Mouse (Mus musculus) liver, embryonic 13.5 days (tissue): ENCODE data around the gene Supt6. TPM values are rescaled to one million over a fixed set of nuclear protein-coding genes. Genes with fewer than 3 reads are reported as not detected.
A peak's percentile ranks its signal among the peaks of the same experiment; 100 is the strongest.
"Not testable (repeated sequence)": the region's sequence is repeated elsewhere in the genome, so short reads cannot be mapped to it uniquely, and the experiment has no call there.

Experiments used
- ATAC-seq: fragments of 200-750 bp; cut with Nextera tagmentation; 2 replicates; pipeline ENCODE4 v1.8.0; 2017; ENCODE audit warnings: low read depth, mild to moderate bottlenecking, moderate number of reproducible peaks, moderate library complexity
- DNase-seq: peaks from one replicate; pipeline ENCODE4 v3.0.0; 2022
- H3K27ac ChIP-seq: fragments of 300-500 bp; sonication (generic); 2 replicates; pipeline ENCODE4 v1.5.1; 2015; ENCODE audit warnings: moderate library complexity, mild to moderate bottlenecking, inconsistent platforms
- H3K27me3 ChIP-seq: fragments of 300-500 bp; sonication (generic); 2 replicates; pipeline ENCODE4 v1.6.1; 2015; ENCODE audit warnings: mild to moderate bottlenecking, inconsistent platforms
- H3K36me3 ChIP-seq: fragments of 300-500 bp; sonication (generic); 2 replicates; pipeline ENCODE4 v1.6.1; 2015; ENCODE audit warnings: mild to moderate bottlenecking, inconsistent platforms
- H3K4me1 ChIP-seq: fragments of 300-500 bp; sonication (generic); replicated peaks from 2 replicates; pipeline ENCODE4 v1.6.1; 2015; ENCODE audit warnings: inconsistent platforms
- H3K4me2 ChIP-seq: fragments of 300-500 bp; sonication (generic); 2 replicates; pipeline ENCODE4 v1.6.1; 2015; ENCODE audit warnings: inconsistent platforms, mild to moderate bottlenecking, moderate library complexity
- H3K4me3 ChIP-seq: fragments of 300-500 bp; sonication (generic); replicated peaks from 2 replicates; pipeline ENCODE4 v1.5.1; 2015; ENCODE audit warnings: mild to moderate bottlenecking, inconsistent platforms
- H3K9ac ChIP-seq: fragments of 300-500 bp; sonication (generic); 2 replicates; pipeline ENCODE4 v1.6.1; 2015; ENCODE audit warnings: mild to moderate bottlenecking, inconsistent platforms
- H3K9me3 ChIP-seq: fragments of 300-500 bp; sonication (generic); replicated peaks from 2 replicates; pipeline ENCODE4 v1.6.1; 2016; ENCODE audit warnings: inconsistent platforms
- WGBS: fragments of 180-500 bp; shearing (Covaris S2); methylation state at CpG from one replicate; pipeline ENCODE4 v1.1.7; 2015; ENCODE audit not compliant: insufficient replicate concordance; 5-methylcytosine and 5-hydroxymethylcytosine counted together
- polyA plus RNA-seq: library from polyadenylated mRNA; unstranded; fragments of >200 nt; fragmentation: Nextera tagmentation; extraction: Ambion mirVana; gene quantifications from 2 replicates; pipeline ENCODE4 v1.2.1, GENCODE M21; 2015

Supt6 gene
- polyA plus RNA-seq, 1 experiment from 2014 or later = 9.8 TPM

DNA sequence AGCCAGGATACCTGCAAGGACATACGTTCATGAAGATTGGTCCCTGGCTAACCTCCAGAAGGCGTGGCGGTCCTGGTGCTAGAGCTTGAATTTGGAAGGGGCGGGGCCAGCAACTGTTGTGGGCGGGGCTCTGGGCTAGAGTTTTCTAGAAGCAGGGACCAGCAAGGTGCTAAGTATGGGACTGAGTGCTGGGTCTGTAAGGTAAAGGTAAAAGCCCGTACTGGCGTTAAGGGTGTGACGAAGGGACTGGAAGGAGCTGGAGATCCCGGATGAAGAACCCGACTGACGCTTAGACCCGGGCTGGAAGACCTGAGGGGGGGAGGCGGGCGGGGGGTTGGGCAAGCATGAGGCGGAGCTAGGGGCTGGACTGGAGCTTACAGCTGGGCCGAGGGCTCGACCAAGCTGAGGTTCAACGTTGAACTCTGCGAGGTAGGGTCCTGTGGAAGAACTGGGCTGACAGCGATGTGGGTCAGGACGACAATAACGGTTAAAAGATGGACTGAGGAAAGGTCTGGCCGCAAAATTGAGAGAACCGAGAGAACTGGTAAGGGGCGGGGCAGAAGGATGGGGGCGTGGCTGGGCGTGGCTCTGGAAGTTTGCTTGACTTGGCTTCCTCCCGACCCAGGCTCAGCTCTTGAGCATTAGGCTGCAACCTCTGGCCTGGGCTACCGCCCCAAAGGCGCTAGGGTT is 51.2 kb downstream of the Supt6 start:
- H3K4me2 ChIP-seq = peak overlapping the region; percentile 84
- H3K9ac ChIP-seq = peak overlapping the region; percentile 64
- H3K4me1 ChIP-seq = peaks cover 24% of the 10 kb centered on the region
- H3K27me3 ChIP-seq = peaks cover 33% of the 10 kb centered on the region
- 2% methylated on average over 30 of the region's 30 CpGs for WGBS
- no peak overlapping the region for H3K27ac ChIP-seq
- ATAC-seq (peak; percentile 82), DNase-seq (peak; percentile 81)
- H3K9me3 ChIP-seq = no peaks in the 10 kb centered on the region
- peaks cover 4% of the 10 kb centered on the region; the same call in 1 of the 2 replicates for H3K36me3 ChIP-seq
- peak overlapping the region; percentile 62 for H3K4me3 ChIP-seq

DNA sequence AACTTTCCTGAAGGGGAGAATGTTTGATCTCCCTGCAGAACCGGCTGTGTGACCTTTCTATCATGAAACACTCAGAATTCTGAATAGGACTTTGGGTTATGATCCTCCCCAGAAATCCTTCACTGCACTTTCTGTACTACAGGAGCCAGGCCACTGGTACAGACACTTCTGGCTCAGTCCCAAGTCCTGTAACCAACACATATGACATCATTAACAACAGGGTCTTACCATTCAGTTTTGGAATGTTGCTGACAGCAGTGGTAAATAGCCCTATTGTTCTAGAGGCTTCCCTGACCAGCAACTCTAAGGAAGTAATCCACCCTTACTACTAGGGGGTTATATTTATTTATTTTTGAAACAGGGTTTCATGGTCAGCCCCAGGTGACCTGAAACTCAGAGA is 52.7 kb downstream of the Supt6 start, which contains the start of gene Proca1:
TSS of gene Proca1 (plus strand) at position 280 of the 400 bp plus-strand sequence.
- DNase-seq (no peak), ATAC-seq (no peak)
- Histone ChIP-seq H3K27me3 (peaks cover 47% of the 10 kb centered on the region), H3K4me3 (peak within 1 kb of the TSS; percentile 62), H3K36me3 (peaks cover 4% of the 10 kb centered on the region; the same call in 1 of the 2 replicates), H3K9ac (no peak within 1 kb of the TSS), H3K27ac (no peak within 1 kb of the TSS), H3K4me2 (peak within 1 kb of the TSS; percentile 84), H3K4me1 (peaks cover 37% of the 10 kb centered on the region), H3K9me3 (no peaks in the 10 kb centered on the region)
- WGBS = 55% methylated on average over 1 of the region's 1 CpGs

DNA sequence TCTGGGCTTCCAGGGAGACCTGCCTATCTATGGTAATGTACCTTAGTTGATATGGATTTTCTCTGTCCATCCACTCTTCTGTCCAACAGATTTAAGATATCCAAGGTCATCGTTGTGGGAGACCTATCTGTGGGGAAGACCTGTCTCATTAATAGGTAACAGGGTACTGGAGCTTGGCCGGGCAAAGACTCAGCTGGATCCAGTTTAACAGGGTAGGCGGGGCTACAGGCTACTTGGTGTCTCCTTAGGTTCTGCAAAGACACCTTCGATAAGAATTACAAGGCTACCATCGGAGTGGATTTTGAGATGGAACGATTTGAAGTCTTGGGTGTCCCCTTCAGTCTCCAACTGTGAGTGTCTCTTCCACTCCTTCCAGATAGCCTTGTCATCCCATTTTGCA is 55.7 kb downstream of the Supt6 start:
- DNase-seq = no peak
- H3K27ac ChIP-seq = no peak overlapping the region
- 57% methylated on average over 6 of the region's 6 CpGs for WGBS

DNA sequence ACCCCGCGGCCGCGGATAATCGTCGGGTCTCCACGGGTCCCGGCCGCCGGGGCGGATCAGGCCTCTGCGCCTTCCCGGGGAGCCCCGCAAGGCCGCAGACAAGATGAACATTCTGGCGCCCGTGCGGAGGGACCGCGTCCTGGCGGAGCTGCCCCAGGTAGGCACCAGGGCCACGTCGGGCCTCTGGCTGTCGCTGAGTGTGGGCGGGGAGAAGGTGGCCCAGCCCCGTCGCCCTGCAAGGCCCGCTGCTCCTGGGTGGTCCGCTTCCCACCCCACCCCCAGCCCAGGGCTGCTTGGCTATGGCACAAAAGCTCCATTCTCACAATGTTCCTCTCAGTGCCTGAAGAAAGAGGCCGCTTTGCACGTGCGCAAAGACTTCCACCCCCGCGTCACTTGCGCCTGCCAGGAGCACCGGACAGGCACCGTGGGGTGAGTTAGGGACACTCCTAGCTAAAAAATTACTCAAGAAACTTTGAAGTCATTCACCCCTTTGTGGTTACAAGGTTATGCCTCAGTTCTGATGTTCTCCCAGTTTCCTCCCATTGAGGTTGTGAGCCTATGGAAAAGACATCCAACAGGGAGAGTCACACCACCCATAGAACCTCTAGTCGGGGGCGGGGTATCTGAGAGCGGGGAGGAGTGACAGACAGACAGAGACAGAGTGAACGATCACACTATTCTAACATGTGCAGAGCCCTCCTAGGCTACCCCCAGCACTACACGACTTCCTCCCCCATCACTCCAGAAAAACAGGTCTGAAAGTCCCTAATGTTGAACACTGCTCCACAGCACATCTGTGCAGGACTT is 56.4 kb downstream of the Supt6 start:
- H3K4me2 ChIP-seq = peak overlapping the region; percentile 61
- 3% methylated on average over 42 of the region's 42 CpGs for WGBS
- peak overlapping the region; percentile 69 for H3K27ac ChIP-seq
- no peak for DNase-seq
- ATAC-seq = peak; percentile 57
- peak overlapping the region; percentile 58 for H3K4me3 ChIP-seq
- H3K9me3 ChIP-seq = no peaks in the 10 kb centered on the region
- peaks cover 4% of the 10 kb centered on the region; the same call in 1 of the 2 replicates for H3K36me3 ChIP-seq
- peaks cover 24% of the 10 kb centered on the region for H3K4me1 ChIP-seq
- peaks cover 72% of the 10 kb centered on the region for H3K27me3 ChIP-seq
- H3K9ac ChIP-seq = peak overlapping the region; percentile 65

More for the DNA sequence above, 55.7 kb downstream of the Supt6 start:
- H3K9me3 ChIP-seq = no peaks in the 10 kb centered on the region
- peak overlapping the region; percentile 61; the same call in 1 of the 2 replicates for H3K4me2 ChIP-seq
- 0 out of 2 replicates have a peak overlapping the region, but pooled peaks have one; percentile 58 for H3K4me3 ChIP-seq
- no peak overlapping the region for H3K9ac ChIP-seq
- H3K36me3 ChIP-seq = peaks cover 4% of the 10 kb centered on the region; the same call in 1 of the 2 replicates
- peaks cover 72% of the 10 kb centered on the region for H3K27me3 ChIP-seq
- peaks cover 29% of the 10 kb centered on the region for H3K4me1 ChIP-seq
- ATAC-seq = no peak

DNA sequence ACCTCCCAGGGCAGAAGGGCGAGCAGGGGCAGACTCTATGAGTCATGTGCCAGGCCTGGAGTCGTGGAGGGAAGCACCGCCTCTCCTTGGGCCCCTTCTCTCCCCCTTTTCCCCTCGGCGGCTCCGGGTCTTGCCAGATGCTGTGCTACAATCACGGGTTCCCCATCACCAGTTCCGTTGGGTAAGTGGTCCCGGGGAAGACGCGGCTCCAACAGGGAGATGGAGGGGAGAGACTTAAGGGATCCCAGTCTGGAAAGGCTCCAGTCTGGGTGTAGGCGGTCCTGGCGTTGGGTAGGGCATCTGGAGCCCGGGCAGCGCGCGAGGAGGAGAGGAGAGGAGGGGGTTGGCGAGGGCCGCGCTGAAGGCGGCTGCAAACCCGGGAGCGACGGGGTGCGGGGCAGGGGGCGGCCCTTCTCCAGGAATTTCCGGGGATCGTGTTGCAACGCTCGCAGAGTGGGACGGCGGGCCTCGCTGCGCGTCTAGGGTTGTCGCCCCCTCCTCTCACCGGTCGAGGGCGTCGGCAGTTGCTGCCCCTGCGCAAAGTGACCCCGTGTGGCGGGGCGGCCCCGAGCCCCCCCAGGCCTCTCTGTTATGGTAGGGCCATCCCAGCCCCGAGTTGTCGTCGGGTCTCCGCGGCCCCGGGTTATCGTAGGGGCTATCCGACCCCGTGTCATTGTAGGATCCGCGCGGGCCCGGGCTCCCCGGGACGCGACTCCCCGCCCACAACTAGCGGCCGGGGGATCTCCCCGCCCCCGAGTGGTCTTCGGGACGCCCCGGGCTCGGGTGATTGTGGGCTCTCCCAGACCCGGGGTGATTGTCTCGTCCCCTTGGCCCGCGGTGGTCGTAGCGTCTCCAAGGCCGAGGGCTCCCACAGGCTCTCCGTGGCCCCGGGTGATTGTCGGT is 57.2 kb downstream of the Supt6 start, which contains the start of gene Rab34:
TSS of gene Rab34 (plus strand) at position 100 of the 903 bp plus-strand sequence.
- ATAC-seq (peak; percentile 32), DNase-seq (no peak)
- WGBS = 1% methylated on average over 78 of the region's 80 CpGs
- H3K27me3 ChIP-seq = peaks cover 72% of the 10 kb centered on the region
- H3K9me3 ChIP-seq = no peaks in the 10 kb centered on the region
- peaks cover 4% of the 10 kb centered on the region; the same call in 1 of the 2 replicates for H3K36me3 ChIP-seq
- H3K4me2 ChIP-seq = peak within 1 kb of the TSS; percentile 61
- peaks cover 26% of the 10 kb centered on the region for H3K4me1 ChIP-seq
- peak within 1 kb of the TSS; percentile 65 for H3K9ac ChIP-seq
- peak within 1 kb of the TSS; percentile 58 for H3K4me3 ChIP-seq
- H3K27ac ChIP-seq = peak within 1 kb of the TSS; percentile 69

DNA sequence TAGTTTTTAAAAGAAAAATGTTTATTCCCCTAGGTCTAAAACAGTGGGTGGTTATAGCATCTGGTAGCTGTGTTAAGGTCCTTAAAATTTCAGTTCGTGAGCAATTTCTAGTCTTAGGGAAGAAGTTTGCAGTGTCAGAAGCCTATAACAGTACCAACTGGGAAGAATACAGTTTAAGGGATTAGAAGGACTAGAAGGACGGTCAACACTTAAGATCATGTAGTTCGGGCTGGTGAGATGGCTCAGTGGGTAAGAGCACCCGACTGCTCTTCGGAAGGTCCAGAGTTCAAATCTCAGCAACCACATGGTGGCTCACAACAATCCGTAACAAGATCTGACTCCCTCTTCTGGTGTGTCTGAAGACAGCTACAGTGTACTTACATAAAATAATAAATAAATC is 61.1 kb downstream of the Supt6 start:
- Histone ChIP-seq H3K4me1 (peaks cover 52% of the 10 kb centered on the region), H3K36me3 (peaks cover 30% of the 10 kb centered on the region), H3K27me3 (peaks cover 41% of the 10 kb centered on the region)
- not testable (repeated sequence) for H3K4me2 ChIP-seq, DNase-seq, H3K27ac ChIP-seq, ATAC-seq, H3K9me3 ChIP-seq, H3K9ac ChIP-seq, H3K4me3 ChIP-seq
- 81% methylated on average over 6 of the region's 6 CpGs for WGBS

DNA sequence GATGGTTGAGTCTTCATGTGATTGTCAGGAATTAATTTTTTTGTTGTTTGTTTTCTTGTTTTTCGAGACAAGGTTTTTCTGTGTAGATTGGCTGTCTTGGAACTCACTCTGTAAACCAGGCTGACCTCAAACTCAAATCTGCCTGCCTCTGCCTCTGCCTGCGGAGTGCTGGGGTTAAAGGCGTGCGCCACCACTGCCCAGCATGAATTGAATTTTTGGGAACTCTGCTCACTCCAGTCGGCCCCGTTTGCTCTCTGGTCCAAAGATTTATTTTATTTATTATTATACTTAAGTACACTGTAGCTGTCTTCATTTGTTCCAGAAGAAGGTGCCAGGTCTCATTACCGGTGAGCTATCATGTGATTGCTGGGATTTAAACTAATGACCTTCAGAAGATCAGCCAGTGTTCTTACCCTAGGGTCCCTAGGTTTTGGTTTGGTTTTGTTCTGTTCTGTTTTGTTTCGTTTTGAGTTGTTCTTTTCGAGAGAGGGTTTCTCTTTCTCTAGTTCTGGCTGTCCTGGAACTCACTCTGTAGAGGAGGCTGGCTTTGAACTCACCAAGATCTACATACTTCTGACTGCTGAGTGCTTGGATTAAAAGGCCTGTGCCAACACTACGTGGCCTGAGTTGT is 61.8 kb downstream of the Supt6 start:
- Histone ChIP-seq H3K9me3 (no peaks in the 10 kb centered on the region), H3K4me3 (peak overlapping the region; percentile 94), H3K4me1 (peaks cover 52% of the 10 kb centered on the region), H3K27ac (no peak overlapping the region), H3K9ac (peak overlapping the region; percentile 99), H3K36me3 (peaks cover 37% of the 10 kb centered on the region), H3K4me2 (peak overlapping the region; percentile 81), H3K27me3 (peaks cover 34% of the 10 kb centered on the region)
- ATAC-seq (no peak), DNase-seq (no peak)
- 34% methylated on average over 10 of the region's 10 CpGs for WGBS

DNA sequence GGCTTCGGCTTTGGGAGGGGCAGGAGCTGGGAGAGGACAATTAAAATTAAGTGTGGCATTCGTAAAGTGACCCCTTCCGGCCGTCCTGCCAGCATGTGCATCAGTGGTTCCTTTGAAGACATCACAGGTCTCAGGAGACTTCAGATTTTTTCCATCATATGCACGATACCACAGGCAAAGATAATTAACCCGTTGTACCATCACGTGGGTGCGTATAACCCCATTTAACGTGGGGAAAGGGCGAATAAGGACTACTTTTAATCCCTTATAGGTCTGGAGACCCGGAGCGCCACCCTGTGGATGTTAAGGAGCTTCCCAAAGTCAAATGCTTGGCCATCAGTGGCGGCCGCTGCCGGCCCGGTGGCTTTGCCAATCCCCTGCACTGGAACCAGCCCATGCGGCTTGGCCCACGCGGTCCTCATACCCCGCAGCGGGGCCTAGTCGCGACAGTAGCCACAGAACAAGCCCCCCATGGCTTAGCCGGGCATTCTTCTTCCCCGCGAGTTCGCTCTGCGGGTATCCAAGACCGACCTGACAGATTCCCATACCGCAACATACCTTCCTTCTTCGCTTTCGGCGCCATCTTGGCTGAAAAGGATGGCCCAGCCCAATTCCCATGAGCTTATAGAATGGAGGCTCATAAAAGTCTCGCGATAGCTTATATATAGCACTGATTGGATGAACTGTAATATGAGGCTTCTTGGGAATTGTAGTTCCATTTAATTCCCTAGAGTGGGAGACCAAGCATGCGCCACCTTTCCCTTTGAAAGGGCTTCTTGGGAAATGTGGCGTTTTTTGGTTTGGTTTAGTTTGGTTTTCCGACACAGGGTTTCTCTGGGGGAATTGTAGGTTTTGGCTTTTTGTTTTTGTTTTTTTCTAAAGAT is 62.6 kb downstream of the Supt6 start, which contains the start of gene Rpl23a:
TSS of gene Rpl23a (minus strand) at position 624 of the 884 bp plus-strand sequence.
- peak; percentile 76 for ATAC-seq
- H3K4me1 ChIP-seq = peaks cover 47% of the 10 kb centered on the region

DNA sequence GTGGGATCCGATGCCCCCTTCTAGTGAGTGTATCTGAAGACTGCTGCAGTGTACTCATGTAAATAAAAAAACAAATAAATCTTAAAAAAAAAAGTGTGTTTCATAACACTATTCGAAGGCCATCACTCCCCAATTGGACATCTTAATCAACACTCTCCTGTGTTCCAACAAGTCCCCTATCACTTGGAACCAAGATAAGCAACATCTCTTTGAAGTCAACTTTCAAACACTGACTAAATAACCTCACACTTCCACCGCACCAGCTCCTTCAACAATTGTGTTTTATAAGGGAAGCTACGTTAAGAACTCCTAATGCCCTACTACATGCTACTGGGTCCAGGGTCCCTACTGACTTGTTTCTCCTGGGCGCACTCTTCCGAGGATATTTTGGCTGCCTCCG is 63.3 kb downstream of the Supt6 start:
- H3K9ac ChIP-seq = peak overlapping the region; percentile 99
- H3K27me3 ChIP-seq = peaks cover 18% of the 10 kb centered on the region
- no peak for DNase-seq
- under 1% methylated on average over 7 of the region's 7 CpGs for WGBS
- no peaks in the 10 kb centered on the region for H3K9me3 ChIP-seq
- H3K27ac ChIP-seq = peak overlapping the region; percentile 100
- H3K36me3 ChIP-seq = peaks cover 38% of the 10 kb centered on the region
- peaks cover 47% of the 10 kb centered on the region for H3K4me1 ChIP-seq
- ATAC-seq = no peak
- peak overlapping the region; percentile 81 for H3K4me2 ChIP-seq
- peak overlapping the region; percentile 94 for H3K4me3 ChIP-seq

More for the DNA sequence above, 62.6 kb downstream of the Supt6 start, which contains the start of gene Rpl23a:
- H3K36me3 ChIP-seq = peaks cover 38% of the 10 kb centered on the region
- peak within 1 kb of the TSS; percentile 94 for H3K4me3 ChIP-seq
- peak within 1 kb of the TSS; percentile 100 for H3K27ac ChIP-seq
- DNase-seq = peak; percentile 80
- H3K27me3 ChIP-seq = peaks cover 26% of the 10 kb centered on the region
- H3K9me3 ChIP-seq = no peaks in the 10 kb centered on the region
- peak within 1 kb of the TSS; percentile 81 for H3K4me2 ChIP-seq
- under 1% methylated on average over 38 of the region's 38 CpGs for WGBS
- peak within 1 kb of the TSS; percentile 99 for H3K9ac ChIP-seq
